Mouse (Mus musculus): Measurements from ENCODE around the gene Cyp2b23. TPM values are rescaled to one million over a fixed set of nuclear protein-coding genes. Genes with fewer than 3 reads are reported as not detected.
"Not testable (repeated sequence)": the region's sequence is repeated elsewhere in the genome, so short reads cannot be mapped to it uniquely, and the experiment has no call there.

The Cyp2b23 gene
- total RNA-seq (2021) = not detected

- no peak for DNase-seq (ENCODE audit: low spot score)
- intact Hi-C loops (cut with DNase I) = no loop called here
These were observed at the start of gene Cyp2b23 for GRCm38 (mm10) chr7:26686337-26686736. Gene Cyp2b23 (minus strand): TSS chr7:26686437.

- DNase-seq (ENCODE audit: low spot score) = no peak
- intact Hi-C loops (cut with DNase I) = no loop called here
These were observed 24.8 kb upstream of the Cyp2b23 start for GRCm38 (mm10) chr7:26711061-26711460.

- no peak for DNase-seq (ENCODE audit: low spot score)
- intact Hi-C loops (cut with DNase I) = no loop called here
These were observed 20.8 kb upstream of the Cyp2b23 start for GRCm38 (mm10) chr7:26707061-26707460.

- DNase-seq (ENCODE audit: low spot score); intact Hi-C loops (cut with DNase I): not testable (repeated sequence)
These were observed 20.0 kb upstream of the Cyp2b23 start for GRCm38 (mm10) chr7:26706191-26706590.

- intact Hi-C loops (cut with DNase I) = no loop called here
- DNase-seq (ENCODE audit: low spot score) = no peak
These were observed 13.9 kb upstream of the Cyp2b23 start for GRCm38 (mm10) chr7:26700151-26700550.

- intact Hi-C loops (cut with DNase I) = no loop called here
- DNase-seq (ENCODE audit: low spot score) = no peak
These were observed 524 bp downstream of the Cyp2b23 start for GRCm38 (mm10) chr7:26685713-26686112.

GRCm38 (mm10) chr7:26667466-26667865 lies 18.8 kb downstream of the Cyp2b23 start:
- intact Hi-C loops (cut with DNase I); DNase-seq (ENCODE audit: low spot score): not testable (repeated sequence)

- intact Hi-C loops (cut with DNase I) = no loop called here
- DNase-seq (ENCODE audit: low spot score) = no peak
These were observed 20.2 kb downstream of the Cyp2b23 start for GRCm38 (mm10) chr7:26666011-26666410.

GRCm38 (mm10) chr7:26618364-26618763 lies 67.9 kb downstream of the Cyp2b23 start, which contains the start of gene Vmn1r185:
Gene Vmn1r185 (minus strand): TSS chr7:26618464.
- DNase-seq (ENCODE audit: low spot score); intact Hi-C loops (cut with DNase I): not testable (repeated sequence)

Other genes starting within 250 kb of the Cyp2b23 start
- not detected for gene Nlrp9a, start 151.4 kb downstream of the Cyp2b23 start, total RNA-seq (2021)
- not detected for gene Vmn1r185, start 68.0 kb downstream of the Cyp2b23 start, total RNA-seq (2021)
- gene Cyp2b19, start 70.7 kb upstream of the Cyp2b23 start, total RNA-seq (2021) = not detected
- gene Cyp2g1, start 122.5 kb upstream of the Cyp2b23 start, total RNA-seq (2021) = not detected
- gene Cyp2a5, start 148.9 kb upstream of the Cyp2b23 start, total RNA-seq (2021) = not detected

Measured in heart, postnatal 25 days (tissue).